Mouse (Mus musculus): ENCODE measurements around the gene Spata22.
A peak's percentile ranks its signal among the peaks of the same experiment; 100 is the strongest.
"Not testable (repeated sequence)": the region's sequence is repeated elsewhere in the genome, so short reads cannot be mapped to it uniquely, and the experiment has no call there.

Spata22 gene

GRCm38 (mm10) chr11:73329442-73329841, at the start of gene Spata22, which contains the start of the genes Aspa and Gm49340:
TSS of gene Spata22 (plus strand) at chr11:73329741.
TSS of gene Aspa (minus strand) at chr11:73329596.
TSS of gene Gm49340 (plus strand) at chr11:73329741.
- no peak for DNase-seq (ENCODE audit: low spot score in 2 of 2)

- DNase-seq (ENCODE audit: low spot score in 2 of 2): no peak
Observed at GRCm38 (mm10) chr11:73280710-73281109, 48.8 kb upstream of the Spata22 start.

GRCm38 (mm10) chr11:73281528-73282027, 48.0 kb upstream of the Spata22 start:
- DNase-seq (ENCODE audit: low spot score in 2 of 2): peak; percentile 83 to 90

- no peak for DNase-seq (ENCODE audit: low spot score in 2 of 2)
Observed at GRCm38 (mm10) chr11:73283369-73283768, 46.2 kb upstream of the Spata22 start.

GRCm38 (mm10) chr11:73283926-73284325, 45.6 kb upstream of the Spata22 start:
- DNase-seq (ENCODE audit: low spot score in 2 of 2): no peak

GRCm38 (mm10) chr11:73284351-73284750, 45.2 kb upstream of the Spata22 start:
- DNase-seq (ENCODE audit: low spot score in 2 of 2): no peak

GRCm38 (mm10) chr11:73289621-73290020, 39.9 kb upstream of the Spata22 start:
- no peak for DNase-seq (ENCODE audit: low spot score in 2 of 2)

- DNase-seq (ENCODE audit: low spot score in 2 of 2): no peak
Observed at GRCm38 (mm10) chr11:73303123-73303522, 26.4 kb upstream of the Spata22 start.

- no peak for DNase-seq (ENCODE audit: low spot score in 2 of 2)
Observed at GRCm38 (mm10) chr11:73315961-73316360, 13.6 kb upstream of the Spata22 start.

GRCm38 (mm10) chr11:73318581-73318980, 11.0 kb upstream of the Spata22 start:
- DNase-seq (ENCODE audit: low spot score in 2 of 2): not testable (repeated sequence)

- DNase-seq (ENCODE audit: low spot score in 2 of 2): not testable (repeated sequence)
Observed at GRCm38 (mm10) chr11:73321064-73321463, 8.5 kb upstream of the Spata22 start.

- DNase-seq (ENCODE audit: low spot score in 2 of 2): no peak
Observed at GRCm38 (mm10) chr11:73323906-73324830, 5.4 kb upstream of the Spata22 start.

GRCm38 (mm10) chr11:73326485-73326886, 3.1 kb upstream of the Spata22 start:
- no peak for DNase-seq (ENCODE audit: low spot score in 2 of 2)

- peak; percentile 21 to 35 for DNase-seq (ENCODE audit: low spot score in 2 of 2)
Observed at GRCm38 (mm10) chr11:73327361-73327760, 2.2 kb upstream of the Spata22 start.

GRCm38 (mm10) chr11:73333357-73333756, 3.8 kb downstream of the Spata22 start:
- DNase-seq (ENCODE audit: low spot score in 2 of 2): no peak

GRCm38 (mm10) chr11:73336919-73337318, 7.4 kb downstream of the Spata22 start:
- no peak for DNase-seq (ENCODE audit: low spot score in 2 of 2)

- DNase-seq (ENCODE audit: low spot score in 2 of 2): no peak
Observed at GRCm38 (mm10) chr11:73350483-73350882, 20.9 kb downstream of the Spata22 start, which contains the start of gene Olfr20. TSS of gene Olfr20 (plus strand) at chr11:73350783.

- no peak for DNase-seq (ENCODE audit: low spot score in 2 of 2)
Observed at GRCm38 (mm10) chr11:73370946-73371345, 41.4 kb downstream of the Spata22 start, which contains the start of gene Olfr376. TSS of gene Olfr376 (plus strand) at chr11:73371246.

GRCm38 (mm10) chr11:73395374-73395773, 65.8 kb downstream of the Spata22 start:
- DNase-seq (ENCODE audit: low spot score in 2 of 2): no peak

Measured in right cerebral cortex, postnatal 10 days (tissue).